Mouse (Mus musculus): ENCODE data around the gene Scamp2.

Gene Scamp2

DNA sequence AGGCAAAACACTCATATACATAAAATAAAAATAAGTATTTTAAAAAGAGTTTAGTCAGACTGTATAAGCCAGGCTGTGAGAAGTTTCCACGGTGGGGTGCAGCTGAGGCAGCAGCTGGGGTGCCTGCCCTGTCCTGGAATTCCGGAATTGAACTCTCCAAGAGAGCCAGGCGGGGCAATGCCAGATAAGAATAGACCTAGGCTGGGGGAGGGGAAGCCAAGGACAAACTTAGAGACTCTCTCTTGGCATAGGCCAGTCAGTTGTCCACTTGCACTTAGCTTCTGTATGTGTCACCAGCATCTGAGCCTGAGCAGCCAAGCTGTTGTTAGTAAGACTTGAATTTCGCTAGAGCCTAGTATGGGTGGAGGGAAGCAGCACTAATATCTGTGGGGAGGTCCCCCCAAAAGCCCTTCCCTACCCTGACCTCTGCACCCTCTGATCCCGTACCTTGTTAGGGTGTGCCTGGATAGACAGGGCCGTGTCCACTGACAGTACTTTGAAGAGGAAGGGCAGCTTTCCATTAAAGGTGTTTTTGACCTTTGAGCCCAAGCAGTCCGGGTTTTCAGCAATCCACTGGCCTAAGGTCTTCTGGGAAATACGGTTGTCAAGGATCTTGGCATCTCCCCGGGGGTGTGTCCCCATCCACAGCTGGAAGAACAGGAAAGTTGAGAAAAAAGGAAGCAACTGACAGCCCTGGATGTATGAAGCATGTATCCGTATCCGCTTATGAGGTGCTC lies 10.4 kb upstream of the Scamp2 start:
- no peak for DNase-seq (ENCODE audit: low read depth, low spot score)

DNA sequence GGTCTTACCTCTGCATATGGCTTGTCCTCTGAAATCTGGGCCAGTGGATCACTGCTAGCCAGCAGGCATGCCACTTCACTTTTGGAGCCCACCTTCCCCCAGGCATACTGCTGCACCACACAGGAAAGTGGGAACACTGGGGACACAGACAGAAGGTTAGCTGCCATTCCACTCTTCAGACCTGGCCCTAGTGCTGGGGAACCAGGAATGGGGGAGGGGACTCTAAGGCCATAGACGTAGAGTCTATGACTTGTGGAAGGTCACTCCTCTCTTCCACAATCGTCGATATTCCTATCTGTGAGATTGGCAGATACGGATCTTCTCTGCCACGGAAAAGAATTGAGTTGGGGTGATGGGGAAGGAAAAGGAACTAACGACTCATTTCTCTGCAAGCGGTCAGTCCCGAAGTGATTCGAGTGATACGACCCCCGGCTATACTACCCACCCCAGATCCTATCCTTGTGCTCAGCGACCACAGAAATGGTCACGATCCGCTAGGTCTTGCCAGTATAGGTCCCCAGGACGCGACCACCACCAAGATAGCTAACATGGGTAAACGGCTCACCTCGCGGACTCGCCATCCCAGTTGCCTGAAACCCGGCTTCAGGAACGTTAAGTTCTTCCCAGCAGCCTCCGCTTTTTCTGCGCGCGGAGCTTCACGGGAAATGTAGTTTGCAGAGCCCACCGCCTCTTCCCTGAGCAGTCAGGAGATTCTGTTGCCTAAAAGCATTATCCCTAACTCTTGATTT lies 8.4 kb upstream of the Scamp2 start, which contains the start of gene Mpi:
Mpi (minus strand) TSS at position 625 of the 749 bp plus-strand sequence.
- DNase-seq (ENCODE audit: low read depth, low spot score): peak; percentile 43

DNA sequence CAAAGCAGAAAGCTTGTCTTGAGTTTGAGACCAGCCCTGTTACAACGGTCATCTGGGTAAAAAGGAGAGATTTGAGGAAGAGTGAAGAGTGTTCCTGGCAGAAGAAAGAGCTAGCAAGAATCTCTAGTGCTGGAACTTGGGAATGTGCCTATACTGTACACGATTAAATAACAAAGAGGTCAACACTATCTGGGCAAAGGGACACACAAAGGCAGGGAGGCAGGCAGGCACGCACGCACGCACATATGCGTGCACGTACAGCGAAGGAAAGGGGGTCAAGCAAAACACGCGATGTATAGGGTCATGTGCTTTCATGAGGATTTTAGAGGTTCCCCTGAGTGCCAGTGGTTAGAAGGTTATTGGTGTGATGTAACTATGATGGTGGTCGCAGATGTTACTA lies 7.6 kb upstream of the Scamp2 start:
- no peak for DNase-seq (ENCODE audit: low read depth, low spot score)

DNA sequence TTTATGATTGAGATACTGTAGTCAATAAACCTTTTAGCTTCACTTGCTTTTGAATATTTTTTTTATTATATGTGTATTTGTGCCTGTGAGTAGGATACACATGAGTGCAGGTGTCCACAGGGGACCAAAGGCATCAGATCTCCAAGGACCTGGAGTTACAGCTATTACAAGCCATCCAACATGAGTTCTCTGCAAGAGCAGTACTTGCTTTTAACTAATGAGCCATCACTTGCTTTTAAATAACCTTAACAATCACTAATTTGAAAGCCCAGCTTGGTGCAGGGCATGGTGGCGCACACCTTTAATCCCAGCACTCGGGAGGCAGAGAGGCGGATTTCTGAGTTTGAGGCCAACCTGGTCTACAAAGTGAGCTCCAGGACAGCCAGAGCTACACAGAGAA lies 6.0 kb upstream of the Scamp2 start:
- no peak for DNase-seq (ENCODE audit: low read depth, low spot score)

DNA sequence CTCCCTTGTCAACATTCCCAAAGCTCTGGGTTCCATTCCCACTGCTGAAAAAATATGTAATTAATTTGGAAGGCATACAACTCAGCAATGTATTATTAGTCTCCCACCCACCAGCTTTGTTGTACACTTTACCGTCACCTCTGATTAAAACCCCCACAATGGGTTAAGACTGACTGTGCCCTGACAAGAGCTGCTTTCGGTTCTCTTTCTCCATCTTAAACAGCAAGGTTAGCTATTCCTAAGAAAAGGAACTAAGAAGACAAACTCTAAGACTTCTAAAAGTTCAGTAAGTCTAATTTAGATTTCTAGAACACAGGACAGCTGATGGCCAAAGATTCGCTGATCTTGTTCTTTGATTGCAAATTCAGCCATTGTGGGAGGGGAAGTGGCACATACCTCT lies 3.5 kb upstream of the Scamp2 start:
- no peak for DNase-seq (ENCODE audit: low read depth, low spot score)

DNA sequence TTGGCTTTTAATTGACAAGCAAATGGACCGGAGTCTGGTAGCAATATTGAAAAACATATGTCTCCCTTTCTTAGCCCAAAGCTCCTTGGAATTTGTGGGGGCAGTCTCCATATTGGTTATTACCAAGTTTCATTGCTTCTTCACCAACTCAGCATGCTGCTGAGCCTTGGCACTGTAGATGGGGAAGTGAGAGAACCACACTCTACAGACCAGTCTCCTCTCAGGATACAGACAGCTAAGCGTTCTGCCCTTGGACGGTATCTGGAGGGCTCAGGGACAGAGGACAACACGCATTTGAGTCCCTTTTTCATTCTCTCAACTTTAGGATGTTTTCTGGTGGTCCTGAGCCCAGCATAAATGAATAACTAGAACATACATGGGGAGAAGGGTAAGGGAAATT lies 2.1 kb upstream of the Scamp2 start:
- no peak for DNase-seq (ENCODE audit: low read depth, low spot score)

DNA sequence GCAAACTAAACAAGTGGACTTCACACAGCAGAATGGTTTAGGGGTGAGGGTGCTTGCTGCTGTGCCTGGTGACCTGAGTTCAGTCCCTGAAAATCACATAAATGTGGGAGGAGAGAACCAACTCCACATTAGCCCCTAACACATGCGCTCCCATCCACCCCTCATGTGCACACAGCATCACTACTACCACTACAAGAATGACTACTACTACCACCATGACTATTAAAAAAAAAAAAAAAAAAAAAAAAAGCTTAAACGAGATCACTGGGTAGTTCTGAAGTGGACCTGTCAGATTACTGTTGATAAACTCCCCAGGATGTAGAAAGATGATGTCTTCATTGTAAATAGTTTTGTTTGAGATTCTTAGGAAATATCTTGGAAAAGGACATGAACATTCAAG lies 1.2 kb upstream of the Scamp2 start:
- no peak for DNase-seq (ENCODE audit: low read depth, low spot score)

DNA sequence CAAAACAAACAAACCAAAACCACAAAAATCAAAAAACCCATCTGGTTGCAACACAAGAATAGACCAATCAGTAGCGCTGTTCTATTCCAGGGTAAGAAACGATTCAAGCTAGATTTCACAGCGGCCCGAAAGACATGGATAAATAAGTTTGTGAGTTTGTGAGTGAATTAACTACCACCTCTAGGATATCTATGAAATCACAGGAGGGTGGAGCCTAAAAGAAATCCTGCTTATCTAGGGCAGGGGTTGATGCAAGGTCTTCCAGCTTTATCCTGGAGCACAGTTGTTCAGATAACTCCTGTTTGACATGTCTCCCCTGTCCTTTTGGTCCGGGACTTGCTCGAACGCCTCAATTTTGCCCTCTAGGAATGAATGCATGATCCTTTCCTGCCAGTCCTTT lies 480 bp upstream of the Scamp2 start:
- DNase-seq (ENCODE audit: low read depth, low spot score): no peak

DNA sequence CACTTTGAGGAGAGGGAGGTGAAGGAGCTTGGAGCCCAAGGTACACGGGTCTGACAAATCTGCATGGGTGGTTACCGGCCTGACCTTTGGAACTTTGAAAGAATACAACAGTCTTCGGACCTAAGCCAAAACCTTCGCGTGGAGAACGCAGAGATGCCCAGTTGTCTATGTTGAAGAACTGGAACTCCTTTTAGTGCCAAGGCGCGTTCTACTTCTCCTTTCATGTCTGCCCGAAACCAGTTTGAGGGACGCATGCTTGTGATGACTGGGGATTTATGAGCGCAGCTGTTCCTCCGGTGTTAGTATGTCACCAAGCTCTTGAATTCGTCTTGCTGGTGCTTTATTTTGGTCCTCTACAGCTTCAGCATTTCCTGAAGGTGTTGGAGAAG lies 962 bp downstream of the Scamp2 start:
- no peak for DNase-seq (ENCODE audit: low read depth, low spot score)

DNA sequence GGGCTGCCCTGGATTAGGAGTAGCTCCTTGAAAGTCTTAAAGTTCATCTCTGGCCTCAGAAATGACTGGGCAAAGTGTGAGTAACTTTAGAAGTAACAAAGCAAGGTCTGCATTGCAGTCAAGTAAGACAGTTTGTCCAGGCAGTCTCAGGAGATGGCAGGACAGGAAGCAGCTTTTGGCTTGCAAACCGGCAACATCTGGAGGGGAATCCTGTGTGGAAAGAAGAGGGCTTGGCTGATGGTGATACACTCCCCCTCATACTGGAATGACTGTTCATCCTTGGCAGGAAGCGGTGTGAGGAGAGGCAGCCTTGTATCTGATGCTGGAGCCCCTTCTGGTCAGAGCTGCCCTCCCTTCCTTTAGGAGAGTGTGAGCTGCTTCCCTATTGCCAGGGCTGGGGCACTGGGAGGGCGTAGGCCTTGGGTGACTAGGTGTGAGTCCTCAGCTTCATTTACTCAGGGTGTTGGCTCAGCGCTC lies 2.2 kb downstream of the Scamp2 start:
- DNase-seq (ENCODE audit: low read depth, low spot score): no peak

DNA sequence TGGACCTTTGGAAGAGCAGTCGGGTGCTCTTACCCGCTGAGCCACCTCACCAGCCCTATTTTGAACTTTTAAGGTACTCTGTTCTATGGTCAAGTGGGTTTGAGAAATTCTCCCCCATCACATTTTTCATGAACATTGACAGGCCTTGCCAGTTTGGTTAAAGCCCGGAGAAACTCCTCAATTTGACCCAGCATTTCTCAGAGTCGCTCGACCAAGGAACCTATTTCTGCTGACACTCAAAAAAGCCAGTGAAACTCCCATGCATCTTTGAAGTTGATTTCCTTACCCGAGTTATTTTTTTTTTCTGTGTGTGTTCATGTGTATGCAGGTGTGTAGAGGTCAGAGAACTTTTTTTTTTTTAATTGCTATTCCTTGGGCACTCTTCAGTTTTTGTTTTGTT lies 3.9 kb downstream of the Scamp2 start:
- no peak for DNase-seq (ENCODE audit: low read depth, low spot score)

DNA sequence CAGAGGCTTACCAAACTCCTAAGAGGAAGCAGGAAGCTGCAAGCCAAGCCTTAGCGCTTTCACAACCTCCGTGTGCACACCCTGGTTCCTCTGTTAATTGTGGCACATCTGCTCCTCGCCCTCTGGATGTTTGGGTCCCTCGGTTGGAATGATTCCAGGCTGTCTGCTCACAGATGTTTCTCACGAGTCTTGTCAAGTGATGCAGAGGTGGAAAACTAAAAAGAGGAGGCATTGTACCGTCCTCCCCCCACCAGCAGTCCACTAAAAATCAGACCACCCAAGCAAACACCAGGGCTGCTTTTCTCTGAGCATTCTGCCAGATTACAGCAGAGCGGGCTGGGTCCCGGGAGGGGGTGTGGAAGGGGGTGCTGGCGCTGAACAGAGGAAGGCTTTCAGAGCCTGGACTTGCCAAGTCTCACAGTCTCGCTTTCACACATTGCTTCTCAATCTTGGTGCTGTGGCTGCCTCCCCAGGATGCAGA lies 5.0 kb downstream of the Scamp2 start:
- DNase-seq (ENCODE audit: low read depth, low spot score): no peak

DNA sequence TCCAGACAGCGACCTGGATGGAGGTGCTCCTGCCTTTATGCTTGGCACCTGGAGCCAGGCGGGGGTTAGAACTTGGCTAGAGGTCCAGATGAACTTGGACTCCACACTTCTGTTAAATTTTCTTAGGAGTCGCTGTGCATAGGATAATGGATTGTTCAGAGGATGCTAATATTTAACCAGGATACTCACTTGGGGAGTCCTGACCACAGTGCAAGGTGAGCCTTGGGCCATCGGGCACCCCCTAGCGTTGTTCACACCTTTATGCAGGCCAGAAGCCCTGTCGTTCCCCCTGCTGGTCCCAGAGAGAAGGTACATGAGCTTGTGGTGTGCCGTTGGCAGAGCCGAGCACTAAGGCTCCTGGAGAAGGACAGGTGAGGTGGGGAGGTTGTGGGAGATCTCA lies 6.1 kb downstream of the Scamp2 start:
- DNase-seq (ENCODE audit: low read depth, low spot score): no peak

DNA sequence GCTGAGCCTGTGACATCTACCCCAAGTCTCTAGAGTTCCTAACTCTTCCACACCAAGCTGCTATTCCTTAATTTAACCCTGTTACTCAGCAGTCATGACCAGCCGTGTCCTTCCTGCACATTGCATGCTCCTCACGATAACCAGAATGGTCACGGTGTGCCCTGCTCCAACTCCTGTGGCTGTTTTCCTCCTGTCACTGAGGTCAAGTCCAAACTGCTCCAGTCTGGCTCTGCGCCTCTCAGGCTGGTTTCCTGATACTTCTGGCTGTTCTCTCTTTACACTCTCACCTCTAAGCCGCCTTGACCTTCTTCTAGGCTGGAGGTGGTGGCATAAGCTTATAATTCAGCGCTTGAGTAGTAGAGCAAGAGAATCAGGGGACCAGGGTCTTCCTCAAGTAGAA lies 7.8 kb downstream of the Scamp2 start:
- no peak for DNase-seq (ENCODE audit: low read depth, low spot score)

DNA sequence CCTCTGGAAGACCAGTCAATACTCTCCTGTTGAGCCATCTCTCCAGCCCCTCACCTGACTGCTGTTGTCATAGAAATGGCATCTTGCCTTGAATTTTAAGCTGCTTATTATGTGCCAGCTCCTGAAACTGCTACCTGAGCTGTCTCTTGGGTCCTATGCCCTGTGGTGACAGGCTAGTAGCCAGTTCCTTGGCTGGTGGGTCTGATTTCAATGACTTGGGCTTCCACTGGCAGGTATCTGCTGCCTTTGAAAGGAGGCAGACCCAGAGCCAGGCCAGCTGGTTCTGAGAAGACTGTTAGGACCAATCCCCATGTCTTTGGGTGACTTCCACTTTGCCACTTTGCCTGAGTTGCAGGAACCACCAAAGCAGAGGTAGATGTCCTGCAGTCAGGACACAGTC lies 13.7 kb downstream of the Scamp2 start:
- no peak for DNase-seq (ENCODE audit: low read depth, low spot score)

DNA sequence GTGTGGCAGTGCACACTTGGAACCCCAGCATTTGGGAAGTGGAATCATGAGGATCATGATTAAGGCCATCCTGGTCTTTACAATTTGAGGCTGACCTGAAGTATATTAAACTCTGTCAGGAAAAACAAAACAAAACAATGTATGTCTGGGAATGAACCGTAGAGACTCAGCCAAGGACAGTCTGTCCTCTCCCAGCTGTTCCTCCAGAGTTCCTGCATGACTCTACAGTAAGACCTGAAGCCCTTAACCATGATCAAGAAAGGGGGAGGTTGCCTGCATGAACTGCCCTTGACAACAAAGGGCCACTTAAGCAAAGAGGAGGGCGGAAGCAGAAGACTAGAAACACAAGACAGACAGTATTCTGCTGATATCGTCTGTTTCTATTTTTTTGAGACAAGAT lies 14.8 kb downstream of the Scamp2 start:
- DNase-seq (ENCODE audit: low read depth, low spot score): no peak

DNA sequence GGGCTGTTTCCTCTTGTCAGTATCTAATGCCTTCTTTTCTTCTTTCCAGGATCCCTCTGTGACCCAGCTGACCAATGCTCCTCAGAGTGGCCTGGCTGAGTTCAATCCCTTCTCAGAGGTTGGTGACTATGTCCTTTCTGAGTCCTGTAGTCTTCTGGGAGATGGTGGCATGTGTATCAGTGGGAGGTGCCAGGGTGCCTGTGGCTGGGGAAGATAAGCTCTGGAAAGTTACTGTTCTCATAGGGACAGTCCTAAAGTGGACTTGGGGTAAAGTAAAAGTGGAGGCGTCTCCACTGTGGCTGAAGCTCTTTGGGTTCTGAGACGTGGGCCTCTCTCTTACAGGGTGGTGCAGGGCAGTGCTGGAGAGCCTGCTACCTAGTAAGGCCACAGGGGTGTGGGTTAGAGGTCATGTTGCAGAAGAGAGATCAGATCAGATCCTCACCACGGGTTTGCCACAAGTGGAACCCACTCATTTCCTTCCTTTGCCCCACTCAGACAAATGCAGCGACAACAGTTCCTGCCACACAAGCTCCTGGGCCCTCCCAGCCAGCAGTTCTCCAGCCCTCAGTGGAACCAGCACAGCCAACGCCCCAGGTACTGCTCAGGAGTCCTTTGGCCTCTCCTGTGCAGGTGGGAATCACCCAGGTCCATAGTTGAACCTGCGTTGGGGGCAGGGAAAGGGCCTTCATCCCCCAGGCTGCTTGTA lies 16.6 kb downstream of the Scamp2 start:
- no peak for DNase-seq (ENCODE audit: low read depth, low spot score)

DNA sequence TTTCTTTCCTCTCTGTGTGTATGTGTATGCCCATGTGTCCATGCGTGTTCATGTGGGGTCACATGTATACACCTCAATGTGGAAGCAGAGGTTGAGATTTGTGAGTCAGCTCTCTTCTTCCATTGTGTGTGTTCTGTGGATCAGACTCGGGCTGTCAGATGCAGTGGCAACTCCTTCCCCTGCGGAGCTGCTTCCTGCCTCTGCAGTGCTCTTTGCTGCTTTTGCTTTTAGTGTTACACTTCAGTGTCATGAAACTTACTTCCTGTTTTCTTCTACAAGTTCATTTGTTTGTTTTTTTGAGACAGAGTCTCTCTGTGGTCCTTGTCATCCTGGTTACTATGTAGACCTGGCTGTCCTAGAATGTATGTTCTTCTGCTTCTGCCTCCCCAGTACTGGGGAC lies 24.2 kb downstream of the Scamp2 start:
- no peak for DNase-seq (ENCODE audit: low read depth, low spot score)

DNA sequence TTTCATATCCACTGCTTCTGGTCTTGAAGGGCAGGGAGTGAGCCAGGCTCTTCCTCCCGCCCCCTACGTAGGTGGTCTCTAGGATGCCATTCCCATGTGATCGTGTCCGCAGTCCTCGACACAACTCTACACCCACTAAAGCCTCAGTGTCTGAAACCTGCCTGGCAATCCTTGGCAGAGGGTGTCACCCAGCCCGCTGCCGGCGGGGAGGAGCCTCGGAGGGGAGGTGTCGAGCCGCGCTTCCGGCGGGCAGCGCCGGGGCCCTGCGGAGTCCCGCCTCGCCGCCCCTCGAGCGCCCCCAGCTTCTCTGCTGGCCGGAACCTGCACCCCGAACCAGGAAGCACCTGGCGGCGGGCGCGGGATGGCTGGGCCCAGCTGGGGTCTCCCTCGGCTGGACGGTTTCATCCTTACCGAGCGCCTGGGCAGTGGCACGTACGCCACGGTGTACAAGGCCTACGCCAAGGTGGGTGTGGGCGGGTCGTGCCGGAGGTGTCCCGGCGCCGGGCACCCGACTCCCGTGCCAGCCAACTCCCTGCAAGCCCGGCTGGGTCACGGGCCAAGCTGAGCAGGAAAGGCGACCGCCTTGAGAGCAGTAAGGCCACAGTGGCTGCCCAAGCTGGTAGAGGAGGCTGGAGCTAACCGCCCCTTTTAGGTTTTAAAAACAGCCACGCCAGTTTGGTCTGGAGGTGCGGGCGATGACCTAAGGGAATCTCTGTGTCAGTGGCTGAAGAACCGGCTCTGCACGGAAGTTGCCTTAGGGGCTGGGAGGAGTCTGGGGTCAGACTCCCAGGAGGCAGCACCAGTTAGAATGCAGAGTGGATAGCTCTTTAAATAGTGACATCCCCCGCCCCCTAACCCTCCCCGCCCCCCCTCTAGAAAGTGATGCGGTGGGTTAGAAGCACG lies 28.7 kb downstream of the Scamp2 start, which contains the start of gene Ulk3:
Ulk3 (plus strand) TSS at position 229 of the 903 bp plus-strand sequence.
- peak; percentile 45 for DNase-seq (ENCODE audit: low read depth, low spot score)

DNA sequence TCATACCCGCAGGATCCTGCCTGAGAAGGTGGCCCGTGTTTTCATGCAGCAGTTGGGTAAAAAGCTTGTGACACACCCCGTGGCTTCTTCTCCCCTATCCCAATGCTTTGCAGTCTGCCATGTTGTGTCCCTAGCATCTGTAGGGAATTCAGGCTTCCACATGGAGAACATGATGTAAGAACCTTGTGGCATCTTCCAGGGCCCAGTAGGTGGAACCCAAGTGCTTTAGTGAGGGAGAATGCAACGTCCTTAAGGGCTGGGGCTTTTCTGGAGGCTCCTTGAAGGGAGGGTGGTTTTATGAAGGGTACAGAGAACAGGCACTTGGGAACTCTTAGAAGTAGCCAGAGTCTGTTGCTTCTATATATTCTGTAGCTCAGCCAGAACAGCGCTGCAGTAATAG lies 30.0 kb downstream of the Scamp2 start:
- no peak for DNase-seq (ENCODE audit: low read depth, low spot score)

DNA sequence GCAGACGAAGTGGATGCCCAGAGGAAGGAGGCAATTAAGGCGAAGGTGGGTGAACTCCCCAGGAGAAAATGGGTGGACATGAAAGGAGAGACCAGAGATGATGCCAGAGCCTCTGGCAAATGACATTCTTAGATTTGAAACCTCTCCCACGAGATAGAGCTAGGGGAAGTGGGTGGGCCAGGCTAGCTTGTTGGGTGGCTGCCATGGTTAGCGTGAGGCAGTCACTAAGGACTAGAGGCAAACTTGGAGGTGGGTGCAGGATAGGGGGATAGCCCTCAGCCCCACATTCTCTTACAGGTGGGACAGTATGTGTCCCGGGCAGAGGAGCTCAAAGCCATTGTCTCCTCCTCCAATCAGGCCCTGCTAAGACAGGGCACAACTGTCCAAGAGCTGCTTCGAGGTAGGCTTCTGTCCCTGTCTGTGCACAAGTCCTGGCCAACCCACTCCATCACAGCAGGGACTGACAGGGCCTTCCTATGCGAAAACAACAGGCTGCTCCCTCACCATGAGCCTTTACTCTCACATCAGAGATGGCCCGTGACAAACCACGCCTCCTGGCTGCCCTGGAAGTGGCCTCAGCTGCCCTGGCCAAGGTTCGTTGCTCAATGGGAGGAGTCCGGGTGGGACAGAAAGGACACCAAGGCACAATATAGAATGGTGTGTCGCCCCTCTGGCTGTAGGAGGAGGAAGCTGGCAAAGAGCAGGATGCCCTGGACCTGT lies 32.9 kb downstream of the Scamp2 start:
- DNase-seq (ENCODE audit: low read depth, low spot score): no peak
